In genomic region chr16:9901433-9901832, GRCm38 (mm10) we compare ENCODE assay signal across 27 mouse cellular contexts.
"Had no signal": no experiment of that assay in that cellular context is flagged by ENCODE, and none has a peak within 500 bp of the region (broad histone marks: within the 10 kb centered on the region; RNA-seq: fewer than 3 reads in every experiment).

No protein-coding gene starts in this region.

- H3K4me3 ChIP-seq: gastrocnemius, adult 2 months; heart, embryonic 10.5 days; heart, embryonic 12.5 days; hindbrain, embryonic 10.5 days; hindbrain, embryonic 12.5 days; intestine, embryonic 15.5 days; left cerebral cortex, adult 2 months; limb, embryonic 10.5 days; limb, embryonic 12.5 days; liver, embryonic 13.5 days; liver, embryonic 15.5 days had no signal

- H3K27ac ChIP-seq: gastrocnemius, adult 2 months; heart, embryonic 10.5 days; hindbrain, embryonic 10.5 days; hindbrain, embryonic 12.5 days; hindbrain, embryonic 14.5 days; intestine, embryonic 15.5 days; left cerebral cortex, adult 2 months; limb, embryonic 10.5 days; limb, embryonic 12.5 days; liver, embryonic 13.5 days; liver, embryonic 15.5 days had no signal

- DNase-seq: gastrocnemius, adult 2 months; gastrocnemius, postnatal 10 days; gastrocnemius, postnatal 25 days; heart, postnatal 10 days; heart, postnatal 4 days; kidney, adult 18-20 months; kidney, adult 8-10 months; kidney, postnatal 10 days; kidney, postnatal 25 days; kidney, postnatal 4 days; layer of hippocampus, adult 9-11 months; liver; liver, embryonic 13.5 days; liver, postnatal 0 days had no signal

- H3K27me3 ChIP-seq: heart, embryonic 12.5 days; hindbrain, embryonic 12.5 days; intestine, embryonic 15.5 days; limb, embryonic 12.5 days; liver, embryonic 13.5 days; liver, embryonic 15.5 days had no signal

- ATAC-seq: hindbrain, embryonic 16.5 days; inflammation-experienced regulatory T-cells, adult 6 months; intestine, embryonic 15.5 days; intestine, postnatal 0 days; liver, postnatal 0 days had no signal

- H3K4me1 ChIP-seq: heart, embryonic 10.5 days; heart, embryonic 12.5 days; hindbrain, embryonic 10.5 days; hindbrain, embryonic 12.5 days; intestine, embryonic 15.5 days; limb, embryonic 10.5 days; limb, embryonic 12.5 days; liver, embryonic 13.5 days; liver, embryonic 15.5 days had no signal
